Mouse (Mus musculus) midbrain, postnatal 0 days (tissue): ENCODE measurements at regions not wholly inside any gene's neighbourhood (a gene's known extent, or its start where the extent isn't known, plus 50 kb on each side); places are given as distances from the start of the nearest gene placed in this dataset.

Experiments used
- ATAC-seq: fragments of 200-750 bp; cut with Nextera tagmentation; 2 replicates; pipeline ENCODE4 v1.8.0; 2017; ENCODE audit warnings: moderate number of reproducible peaks, mild to moderate bottlenecking, moderate TSS enrichment, moderate library complexity; ENCODE audit not compliant: low FRiP score
- DNase-seq: peaks from one replicate; pipeline ENCODE4 v3.0.0-alpha.2; 2015; ENCODE audit warnings: low spot score
- H3K27ac ChIP-seq: fragments of 300-500 bp; sonication (generic); 2 replicates; pipeline ENCODE4 v1.5.1; 2014; ENCODE audit warnings: low read depth, mild to moderate bottlenecking, low read length, mixed read lengths
- H3K27me3 ChIP-seq: fragments of 300-500 bp; sonication (generic); 2 replicates; pipeline ENCODE4 v1.6.1; 2014; ENCODE audit warnings: low read length, control low read depth, mixed read lengths; ENCODE audit not compliant: insufficient read depth
- H3K36me3 ChIP-seq: fragments of 300-500 bp; sonication (generic); 2 replicates; pipeline ENCODE4 v1.6.1; 2014; ENCODE audit warnings: low read length, control low read depth, mixed read lengths; ENCODE audit not compliant: insufficient read depth
- H3K4me1 ChIP-seq: fragments of 300-500 bp; sonication (generic); 2 replicates; pipeline ENCODE4 v1.6.1; 2014; ENCODE audit warnings: mild to moderate bottlenecking, control low read depth, antibody characterized with exemption, low read length, mixed read lengths; ENCODE audit not compliant: insufficient read depth
- H3K4me2 ChIP-seq: fragments of 300-500 bp; sonication (generic); 2 replicates; pipeline ENCODE4 v1.6.1; 2014; ENCODE audit warnings: low read depth, mild to moderate bottlenecking, low read length, mixed read lengths; ENCODE audit not compliant: poor library complexity, severe bottlenecking
- H3K4me3 ChIP-seq: fragments of 300-500 bp; sonication (generic); 2 replicates; pipeline ENCODE4 v1.5.1; 2014; ENCODE audit warnings: low read depth, mild to moderate bottlenecking, low read length, moderate library complexity
- H3K9ac ChIP-seq: fragments of 300-500 bp; sonication (generic); replicated peaks from 2 replicates; pipeline ENCODE4 v1.6.1; 2014; ENCODE audit warnings: mild to moderate bottlenecking, low read length, moderate library complexity, mixed read lengths; ENCODE audit not compliant: poor library complexity, severe bottlenecking
- H3K9me3 ChIP-seq: fragments of 300-500 bp; sonication (generic); 2 replicates; pipeline ENCODE4 v1.6.1; 2016; ENCODE audit warnings: low read length, control low read depth
- CTCF ChIP-seq: IDR thresholded peaks from 2 replicates; pipeline ENCODE4 v1.5.1; 2016; ENCODE audit warnings: antibody characterized with exemption, mild to moderate bottlenecking
- WGBS: fragments of 180-500 bp; shearing (Covaris S2); extraction: QIAGEN DNeasy Blood & Tissue Kit; methylation state at CpG from one replicate; pipeline ENCODE4 v1.1.7; 2014; 5-methylcytosine and 5-hydroxymethylcytosine counted together

DNA sequence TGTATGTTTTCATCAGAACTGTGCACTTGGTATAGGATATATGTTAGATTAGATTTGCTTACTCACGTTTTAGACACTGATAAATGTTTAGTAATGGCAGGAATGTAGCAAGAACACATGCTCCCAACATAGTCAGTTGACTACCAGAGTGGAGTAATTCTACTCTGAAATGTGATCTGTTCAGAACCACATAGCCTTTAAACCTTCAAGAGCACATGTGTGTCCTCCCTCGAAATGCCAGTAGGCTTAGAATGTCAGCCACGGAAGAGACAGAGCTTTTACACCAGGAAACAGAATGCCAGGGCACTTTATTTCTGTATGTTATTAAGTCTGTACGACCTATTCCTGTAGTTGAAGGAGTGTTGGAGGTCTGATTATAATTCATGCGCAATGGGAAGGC is 51.3 kb upstream of the Cd28 start:
- WGBS, result 90% methylated on average over 5 of the region's 5 CpGs
- no peak overlapping the region for H3K4me2 ChIP-seq
- H3K9ac ChIP-seq, result no peak overlapping the region
- no peaks in the 10 kb centered on the region for H3K4me1 ChIP-seq
- DNase-seq, result no peak
- H3K9me3 ChIP-seq, result no peaks in the 10 kb centered on the region
- no peaks in the 10 kb centered on the region for H3K27me3 ChIP-seq
- H3K27ac ChIP-seq, result no peak overlapping the region
- no peak for TF ChIP-seq CTCF
- ATAC-seq, result no peak
- H3K36me3 ChIP-seq, result no peaks in the 10 kb centered on the region
- no peak overlapping the region for H3K4me3 ChIP-seq

DNA sequence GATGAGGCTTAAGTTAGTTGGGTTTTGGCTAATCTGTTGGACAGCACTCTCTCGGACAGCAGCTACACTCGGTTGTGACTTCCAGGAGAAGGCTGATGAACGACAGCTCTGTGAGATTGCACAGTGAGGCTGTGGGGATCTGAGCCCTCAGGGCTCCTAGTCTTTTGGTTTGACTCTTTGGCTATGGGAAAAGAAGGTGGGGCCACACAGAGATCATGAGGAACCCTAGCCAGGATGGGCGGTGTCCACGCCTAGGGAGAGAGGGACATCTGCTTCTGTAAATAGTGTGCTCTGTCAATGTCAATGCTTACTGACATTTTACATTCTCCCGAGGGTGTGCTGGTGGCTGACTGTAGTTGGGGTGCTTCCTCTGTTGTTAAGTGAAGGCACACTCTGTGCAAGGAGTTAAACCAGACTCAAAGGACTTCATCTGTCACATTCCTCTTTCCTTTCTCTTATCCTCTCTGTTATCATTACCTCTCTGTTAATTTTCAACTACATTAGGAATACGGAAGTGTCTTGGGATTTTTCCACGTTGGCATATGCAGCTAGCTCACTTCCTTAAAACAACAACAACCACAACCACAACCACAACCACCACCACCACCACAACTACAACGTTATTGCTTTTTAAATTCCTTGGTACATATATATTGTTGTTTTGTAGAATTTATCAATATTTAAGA is 54.2 kb upstream of the Cd28 start:
- 77% methylated on average over 9 of the region's 9 CpGs for WGBS
- DNase-seq (no peak), ATAC-seq (no peak)
- TF ChIP-seq CTCF, result no peak
- H3K36me3 ChIP-seq, result no peaks in the 10 kb centered on the region
- H3K27ac ChIP-seq, result no peak overlapping the region
- no peak overlapping the region for H3K4me2 ChIP-seq
- H3K4me3 ChIP-seq, result no peak overlapping the region
- no peaks in the 10 kb centered on the region for H3K27me3 ChIP-seq
- H3K9me3 ChIP-seq, result no peaks in the 10 kb centered on the region
- H3K4me1 ChIP-seq, result no peaks in the 10 kb centered on the region
- H3K9ac ChIP-seq, result no peak overlapping the region

GRCm38 (mm10) chr1:60661857-60662256 is 54.7 kb upstream of the Cd28 start:
- no peak overlapping the region for H3K4me3 ChIP-seq
- ATAC-seq (no peak), DNase-seq (no peak)
- no peaks in the 10 kb centered on the region for H3K9me3 ChIP-seq
- H3K27me3 ChIP-seq, result no peaks in the 10 kb centered on the region
- no peak overlapping the region for H3K27ac ChIP-seq
- no peaks in the 10 kb centered on the region for H3K36me3 ChIP-seq
- no peak for TF ChIP-seq CTCF
- no peak overlapping the region for H3K9ac ChIP-seq
- no peak overlapping the region for H3K4me2 ChIP-seq
- 65% methylated on average over 2 of the region's 2 CpGs for WGBS
- H3K4me1 ChIP-seq, result no peaks in the 10 kb centered on the region

- no peaks in the 10 kb centered on the region for H3K4me1 ChIP-seq
- WGBS, result 93% methylated on average over 1 of the region's 1 CpGs
- H3K27ac ChIP-seq, result no peak overlapping the region
- H3K9ac ChIP-seq, result no peak overlapping the region
- H3K4me2 ChIP-seq, result no peak overlapping the region
- no peak overlapping the region for H3K4me3 ChIP-seq
- H3K9me3 ChIP-seq, result no peaks in the 10 kb centered on the region
- no peaks in the 10 kb centered on the region for H3K36me3 ChIP-seq
- H3K27me3 ChIP-seq, result no peaks in the 10 kb centered on the region
- no peak for TF ChIP-seq CTCF
- DNase-seq (no peak), ATAC-seq (no peak)
Measured at GRCm38 (mm10) chr1:60659604-60660003, 57.0 kb upstream of the Cd28 start.

GRCm38 (mm10) chr1:60659041-60659440 is 57.6 kb upstream of the Cd28 start:
- no peak overlapping the region for H3K27ac ChIP-seq
- DNase-seq (no peak), ATAC-seq (no peak)
- no peak overlapping the region for H3K4me2 ChIP-seq
- no peaks in the 10 kb centered on the region for H3K36me3 ChIP-seq
- no peaks in the 10 kb centered on the region for H3K27me3 ChIP-seq
- H3K4me1 ChIP-seq, result no peaks in the 10 kb centered on the region
- no peak overlapping the region for H3K9ac ChIP-seq
- TF ChIP-seq CTCF, result no peak
- H3K9me3 ChIP-seq, result no peaks in the 10 kb centered on the region
- WGBS, result 78% methylated on average over 2 of the region's 2 CpGs
- H3K4me3 ChIP-seq, result no peak overlapping the region

GRCm38 (mm10) chr1:60658383-60658782 is 58.2 kb upstream of the Cd28 start:
- no peak for TF ChIP-seq CTCF
- no peaks in the 10 kb centered on the region for H3K27me3 ChIP-seq
- H3K9ac ChIP-seq, result no peak overlapping the region
- no peak overlapping the region for H3K4me2 ChIP-seq
- H3K27ac ChIP-seq, result no peak overlapping the region
- H3K36me3 ChIP-seq, result no peaks in the 10 kb centered on the region
- H3K4me3 ChIP-seq, result no peak overlapping the region
- 92% methylated on average over 4 of the region's 4 CpGs for WGBS
- H3K4me1 ChIP-seq, result no peaks in the 10 kb centered on the region
- H3K9me3 ChIP-seq, result no peaks in the 10 kb centered on the region
- DNase-seq (no peak), ATAC-seq (no peak)
